Mouse (Mus musculus): ENCODE results near the gene Pik3ap1. TPM values are rescaled to one million over a fixed set of nuclear protein-coding genes. Genes with fewer than 3 reads are reported as not detected.

Gene Pik3ap1
- polyA plus RNA-seq, 1 experiment: 25.9 TPM

GRCm38 (mm10) chr19:41299446-41299845 is 85.5 kb downstream of the Pik3ap1 start:
- Histone ChIP-seq H3K4me1 (ENCODE audit: control insufficient read depth, insufficient read depth, low read length) (no peaks in the 10 kb centered on the region), H3K4me3 (replicated peaks; ENCODE audit: extremely low read depth, low read depth, low read length) (no peak overlapping the region)
- 86% methylated on average over 8 of the region's 8 CpGs for WGBS
- DNase-seq: no peak
- TF ChIP-seq POLR2A (IDR thresholded peaks at IDR 0.05; ENCODE audit: borderline replicate concordance, extremely low read depth, low read depth, low read length) (no peak), CTCF (IDR thresholded peaks at IDR 0.05; ENCODE audit: insufficient read depth, low read length) (no peak)

GRCm38 (mm10) chr19:41290952-41291619 is 93.8 kb downstream of the Pik3ap1 start:
- WGBS: 66% methylated on average over 5 of the region's 5 CpGs
- no peak overlapping the region for H3K4me3 ChIP-seq (replicated peaks; ENCODE audit: extremely low read depth, low read depth, low read length)
- DNase-seq: no peak
- TF ChIP-seq CTCF (IDR thresholded peaks at IDR 0.05; ENCODE audit: insufficient read depth, low read length): peak; percentile 52
- no peak for TF ChIP-seq POLR2A (IDR thresholded peaks at IDR 0.05; ENCODE audit: borderline replicate concordance, extremely low read depth, low read depth, low read length)
- no peaks in the 10 kb centered on the region for H3K4me1 ChIP-seq (ENCODE audit: control insufficient read depth, insufficient read depth, low read length)

- WGBS: 85% methylated on average over 6 of the region's 6 CpGs
- Histone ChIP-seq H3K4me1 (ENCODE audit: control insufficient read depth, insufficient read depth, low read length) (no peaks in the 10 kb centered on the region), H3K4me3 (replicated peaks; ENCODE audit: extremely low read depth, low read depth, low read length) (no peak overlapping the region)
- no peak for DNase-seq
- TF ChIP-seq POLR2A (IDR thresholded peaks at IDR 0.05; ENCODE audit: borderline replicate concordance, extremely low read depth, low read depth, low read length) (no peak), CTCF (IDR thresholded peaks at IDR 0.05; ENCODE audit: insufficient read depth, low read length) (no peak)
Measured at GRCm38 (mm10) chr19:41288568-41288967, 96.3 kb downstream of the Pik3ap1 start.

GRCm38 (mm10) chr19:41287224-41287623 is 97.7 kb downstream of the Pik3ap1 start:
- WGBS: 85% methylated on average over 7 of the region's 7 CpGs
- Histone ChIP-seq H3K4me1 (ENCODE audit: control insufficient read depth, insufficient read depth, low read length) (no peaks in the 10 kb centered on the region), H3K4me3 (replicated peaks; ENCODE audit: extremely low read depth, low read depth, low read length) (no peak overlapping the region)
- no peak for TF ChIP-seq CTCF (IDR thresholded peaks at IDR 0.05; ENCODE audit: insufficient read depth, low read length)
- no peak for TF ChIP-seq POLR2A (IDR thresholded peaks at IDR 0.05; ENCODE audit: borderline replicate concordance, extremely low read depth, low read depth, low read length)
- no peak for DNase-seq

- Histone ChIP-seq H3K4me1 (ENCODE audit: control insufficient read depth, insufficient read depth, low read length) (no peaks in the 10 kb centered on the region), H3K4me3 (replicated peaks; ENCODE audit: extremely low read depth, low read depth, low read length) (no peak overlapping the region)
- WGBS: 53% methylated on average over 6 of the region's 6 CpGs
- no peak for DNase-seq
- TF ChIP-seq CTCF (IDR thresholded peaks at IDR 0.05; ENCODE audit: insufficient read depth, low read length) (no peak), POLR2A (IDR thresholded peaks at IDR 0.05; ENCODE audit: borderline replicate concordance, extremely low read depth, low read depth, low read length) (no peak)
Measured at GRCm38 (mm10) chr19:41284515-41284914, 100.4 kb downstream of the Pik3ap1 start.

DNA sequence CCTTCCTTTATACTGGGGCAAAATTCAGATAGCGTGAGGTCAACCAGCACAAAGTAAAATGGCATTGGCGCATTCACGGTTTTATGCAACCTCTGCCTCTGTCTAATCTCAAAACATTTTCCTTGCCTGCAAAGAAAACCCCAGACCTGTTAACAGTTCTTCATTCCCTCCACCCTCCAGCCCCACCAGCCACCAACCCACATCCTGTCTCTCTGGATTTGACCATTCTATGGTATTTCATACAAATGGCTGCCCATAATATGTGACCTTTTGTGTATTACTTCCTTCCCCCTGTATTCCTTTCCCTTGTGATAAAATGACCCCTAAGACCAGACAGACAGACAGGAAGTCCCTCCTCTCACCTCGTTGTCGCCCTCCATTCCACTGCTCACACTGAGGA is 102.2 kb downstream of the Pik3ap1 start:
- H3K4me3 ChIP-seq (replicated peaks; ENCODE audit: extremely low read depth, low read depth, low read length): no peak overlapping the region
- no peak for DNase-seq
- H3K4me1 ChIP-seq (ENCODE audit: control insufficient read depth, insufficient read depth, low read length): no peaks in the 10 kb centered on the region
- TF ChIP-seq POLR2A (IDR thresholded peaks at IDR 0.05; ENCODE audit: borderline replicate concordance, extremely low read depth, low read depth, low read length) (no peak), CTCF (IDR thresholded peaks at IDR 0.05; ENCODE audit: insufficient read depth, low read length) (no peak)
- WGBS: 40% methylated on average over 5 of the region's 5 CpGs

DNA sequence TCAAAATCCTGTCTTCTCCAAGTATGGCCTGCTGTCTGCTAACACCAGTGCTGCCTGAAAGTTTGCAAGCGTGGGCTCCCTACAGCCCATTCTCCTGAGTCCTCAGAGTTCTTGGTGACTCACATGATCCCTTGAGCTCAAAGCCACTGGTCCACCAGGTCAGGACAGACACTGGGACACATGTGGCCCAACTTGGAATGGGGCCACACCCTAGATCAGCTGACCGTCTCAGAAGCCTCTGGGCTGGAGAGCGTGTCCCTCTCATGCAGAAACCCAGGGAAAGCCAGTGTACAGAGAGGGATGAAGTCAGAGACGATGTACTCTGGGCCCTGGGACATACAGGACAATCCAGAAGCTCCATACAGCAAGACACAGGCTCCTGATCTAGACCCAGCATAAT is 102.7 kb downstream of the Pik3ap1 start:
- TF ChIP-seq POLR2A (IDR thresholded peaks at IDR 0.05; ENCODE audit: borderline replicate concordance, extremely low read depth, low read depth, low read length) (no peak), CTCF (IDR thresholded peaks at IDR 0.05; ENCODE audit: insufficient read depth, low read length) (no peak)
- WGBS: 80% methylated on average over 4 of the region's 4 CpGs
- Histone ChIP-seq H3K4me1 (ENCODE audit: control insufficient read depth, insufficient read depth, low read length) (no peaks in the 10 kb centered on the region), H3K4me3 (replicated peaks; ENCODE audit: extremely low read depth, low read depth, low read length) (no peak overlapping the region)
- DNase-seq: no peak

- TF ChIP-seq POLR2A (IDR thresholded peaks at IDR 0.05; ENCODE audit: borderline replicate concordance, extremely low read depth, low read depth, low read length) (no peak), CTCF (IDR thresholded peaks at IDR 0.05; ENCODE audit: insufficient read depth, low read length) (no peak)
- 70% methylated on average over 8 of the region's 8 CpGs for WGBS
- H3K4me1 ChIP-seq (ENCODE audit: control insufficient read depth, insufficient read depth, low read length): no peaks in the 10 kb centered on the region
- H3K4me3 ChIP-seq (replicated peaks; ENCODE audit: extremely low read depth, low read depth, low read length): no peak overlapping the region
- DNase-seq: no peak
Measured at GRCm38 (mm10) chr19:41279724-41280244, 105.1 kb downstream of the Pik3ap1 start.

GRCm38 (mm10) chr19:41278606-41279005 is 106.3 kb downstream of the Pik3ap1 start:
- no peak for DNase-seq
- 80% methylated on average over 7 of the region's 7 CpGs for WGBS
- TF ChIP-seq POLR2A (IDR thresholded peaks at IDR 0.05; ENCODE audit: borderline replicate concordance, extremely low read depth, low read depth, low read length) (no peak), CTCF (IDR thresholded peaks at IDR 0.05; ENCODE audit: insufficient read depth, low read length) (no peak)
- H3K4me3 ChIP-seq (replicated peaks; ENCODE audit: extremely low read depth, low read depth, low read length): no peak overlapping the region
- no peaks in the 10 kb centered on the region for H3K4me1 ChIP-seq (ENCODE audit: control insufficient read depth, insufficient read depth, low read length)

DNA sequence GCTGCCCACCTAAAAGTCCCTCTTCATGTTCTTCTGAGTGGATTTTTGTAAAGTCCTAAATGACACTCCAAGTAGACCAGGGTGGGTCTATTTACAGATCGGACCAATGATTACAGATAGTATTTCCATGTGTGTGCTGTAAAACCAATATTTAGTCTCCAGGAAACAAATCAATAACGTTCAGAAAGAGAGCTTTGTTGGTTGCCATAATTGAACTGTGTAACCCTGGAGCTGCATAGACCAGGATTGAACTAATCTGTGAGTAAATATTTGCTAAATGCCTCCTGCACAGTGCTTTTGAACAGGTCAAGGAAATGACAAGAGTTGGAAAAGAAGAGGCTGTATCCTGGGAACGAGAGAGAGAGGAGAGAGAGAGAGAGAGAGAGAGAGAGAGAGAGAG is 109.3 kb downstream of the Pik3ap1 start:
- H3K4me3 ChIP-seq (replicated peaks; ENCODE audit: extremely low read depth, low read depth, low read length): no peak overlapping the region
- no peak for DNase-seq
- TF ChIP-seq CTCF (IDR thresholded peaks at IDR 0.05; ENCODE audit: insufficient read depth, low read length) (no peak), POLR2A (IDR thresholded peaks at IDR 0.05; ENCODE audit: borderline replicate concordance, extremely low read depth, low read depth, low read length) (no peak)
- no peaks in the 10 kb centered on the region for H3K4me1 ChIP-seq (ENCODE audit: control insufficient read depth, insufficient read depth, low read length)
- WGBS: 48% methylated on average over 3 of the region's 3 CpGs
